Mouse (Mus musculus) frontal cortex, postnatal 25 days (tissue): ENCODE measurements around the gene S100pbp.
"Not testable (repeated sequence)": the region's sequence is repeated elsewhere in the genome, so short reads cannot be mapped to it uniquely, and the experiment has no call there.

Experiments used
- DNase-seq, 2 experiments: peaks; one replicate each; pipeline ENCODE4 v3.0.0; 2022; ENCODE audit warnings: low spot score in 2 of 2

The S100pbp gene

GRCm38 (mm10) chr4:129221097-129222010 is 31.8 kb upstream of the S100pbp start:
- DNase-seq: no peak

DNA sequence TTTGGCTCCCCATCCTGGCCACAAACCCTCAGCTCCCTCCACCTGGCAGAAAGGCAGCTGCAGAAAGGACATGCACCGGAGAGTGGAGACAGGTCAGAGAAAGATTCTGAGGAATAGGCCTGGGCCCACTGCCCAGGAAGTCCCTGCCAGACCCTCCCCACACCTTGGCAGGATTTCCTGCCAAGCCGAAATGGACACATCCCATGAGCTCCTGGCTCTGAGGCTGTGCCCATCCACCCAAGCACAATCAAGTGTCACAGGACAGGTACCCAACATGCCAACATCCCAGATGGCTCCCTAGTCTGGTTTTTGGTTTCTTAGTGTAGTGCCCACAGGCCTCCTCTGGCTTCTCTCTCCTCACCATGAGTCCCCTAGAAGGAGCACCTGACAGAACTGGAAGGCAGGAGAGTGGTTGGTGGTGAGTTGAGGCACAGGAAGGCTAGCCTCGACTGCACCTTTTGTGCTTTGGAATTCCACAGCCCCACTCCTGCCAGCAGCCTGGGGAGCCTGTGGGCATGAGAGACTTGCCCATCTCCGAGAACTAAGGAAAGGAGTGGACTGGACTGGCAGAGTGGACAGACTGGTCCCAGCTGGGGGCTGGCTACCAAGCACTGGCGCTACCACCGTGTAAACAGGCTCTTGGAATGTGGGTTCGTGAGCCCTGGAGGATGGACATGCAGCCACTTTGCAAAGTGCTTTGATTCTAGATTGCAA is 31.0 kb upstream of the S100pbp start:
- DNase-seq: no peak

- no peak for DNase-seq
Observed at GRCm38 (mm10) chr4:129219198-129219597, 29.7 kb upstream of the S100pbp start.

DNA sequence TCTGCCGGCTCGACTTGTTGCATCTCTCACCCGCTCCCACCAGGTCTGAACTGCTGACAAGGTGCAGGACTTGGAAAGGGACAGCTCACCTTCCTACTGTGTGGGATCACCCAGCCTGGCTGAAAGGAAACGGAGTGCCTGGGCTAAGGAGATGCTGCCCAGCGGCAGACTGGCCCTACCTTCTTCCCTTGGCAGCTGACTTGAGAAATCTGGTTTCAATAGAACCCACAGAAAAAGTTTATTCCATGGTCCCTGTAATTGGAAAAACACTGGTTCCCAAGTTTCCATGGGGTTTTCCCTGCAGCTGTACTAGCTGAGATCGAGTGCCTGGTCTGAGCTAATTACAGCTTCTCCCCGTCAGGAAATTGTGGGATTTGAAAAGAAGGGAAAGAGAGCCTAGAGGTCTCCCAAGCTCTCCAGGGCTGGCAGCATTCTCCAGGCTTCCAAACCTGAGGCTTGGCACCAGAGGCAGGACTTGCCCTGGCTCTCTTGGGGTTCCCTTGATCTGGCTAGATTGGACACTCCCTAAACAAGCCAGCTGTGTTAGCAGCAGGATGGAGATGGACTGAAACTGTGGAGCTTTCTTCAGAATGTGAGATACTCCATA is 29.1 kb upstream of the S100pbp start:
- DNase-seq: no peak

DNA sequence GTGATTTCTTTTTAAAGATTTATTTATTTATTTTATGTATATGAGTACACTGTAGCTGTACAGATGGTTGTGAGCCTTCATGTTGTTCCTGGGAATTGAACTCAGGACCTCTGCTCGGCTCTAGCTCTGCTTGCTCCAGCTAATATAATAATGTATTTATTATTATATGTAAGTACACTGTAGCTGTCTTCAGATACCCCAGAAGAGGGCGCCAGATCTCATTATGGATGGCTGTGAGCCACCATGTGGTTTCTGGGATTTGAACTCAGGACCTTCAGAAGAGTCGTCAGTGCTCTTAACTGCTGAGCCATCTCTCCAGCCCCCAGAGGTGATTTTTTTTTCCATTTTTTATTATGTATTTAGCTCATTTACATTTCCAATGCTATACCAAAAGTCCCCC is 23.0 kb upstream of the S100pbp start:
- not testable (repeated sequence) for DNase-seq

DNA sequence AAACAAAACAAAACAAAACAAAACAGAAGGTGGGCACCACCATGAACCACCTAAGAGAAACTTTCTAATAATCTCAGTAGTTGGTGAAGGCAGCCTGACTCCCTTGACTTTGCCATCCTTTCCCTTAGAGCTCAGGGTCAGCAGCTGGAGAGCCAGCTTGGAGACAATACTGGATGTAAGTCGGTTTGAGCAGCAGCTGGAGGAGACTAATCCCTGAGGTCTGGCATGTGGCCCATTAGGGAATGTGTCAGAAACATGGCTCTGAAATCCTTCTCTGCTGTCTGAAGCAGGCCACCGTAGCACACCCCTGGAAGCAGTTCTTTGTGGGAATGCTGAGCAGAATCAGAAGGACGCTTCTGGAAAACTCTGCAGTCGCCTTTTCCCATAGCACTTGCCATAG is 21.9 kb upstream of the S100pbp start:
- DNase-seq: no peak

- no peak for DNase-seq
Observed at GRCm38 (mm10) chr4:129209504-129209903, 20.0 kb upstream of the S100pbp start.

DNA sequence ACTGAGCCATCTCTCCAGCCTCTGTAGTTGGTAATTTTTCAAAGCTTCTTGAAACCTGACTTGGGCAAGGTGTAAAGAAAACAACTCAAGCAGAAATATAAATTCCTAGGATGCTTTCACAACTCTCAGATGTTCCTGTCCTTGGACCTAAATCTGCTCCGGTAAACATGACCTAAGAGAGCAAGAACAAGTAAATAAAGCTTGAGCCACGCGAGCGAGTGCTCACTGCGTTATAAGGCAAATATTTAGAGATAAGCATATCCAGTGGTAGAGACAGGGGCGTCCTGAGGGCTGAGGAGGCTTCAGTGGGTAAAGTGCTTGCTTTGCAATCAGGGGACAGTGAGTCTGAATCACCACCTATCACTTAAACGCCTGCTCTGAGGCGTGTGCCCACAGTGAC is 17.3 kb upstream of the S100pbp start:
- DNase-seq: no peak

- no peak for DNase-seq
Observed at GRCm38 (mm10) chr4:129204655-129205054, 15.1 kb upstream of the S100pbp start.

GRCm38 (mm10) chr4:129197514-129197913 is 8.0 kb upstream of the S100pbp start:
- DNase-seq: no peak

DNA sequence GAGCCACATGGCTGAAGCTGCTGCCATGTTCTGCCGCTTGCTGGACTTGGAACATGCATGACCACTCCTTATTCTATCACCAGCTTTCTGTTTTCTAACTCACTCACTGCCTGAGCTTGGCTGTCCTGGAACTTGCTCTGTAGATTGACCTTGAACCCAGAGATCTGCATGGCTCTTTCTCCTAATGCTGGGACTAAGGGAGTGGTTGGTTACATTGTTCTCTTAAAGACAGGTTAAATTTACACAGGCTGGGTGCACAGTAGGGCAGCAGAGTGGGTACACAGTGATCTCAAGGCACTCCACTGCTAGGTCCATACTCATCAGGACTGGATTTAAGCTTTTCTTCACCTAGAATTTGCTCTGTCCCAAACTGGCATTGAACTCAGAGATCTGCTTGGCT is 4.8 kb upstream of the S100pbp start:
- no peak for DNase-seq

- DNase-seq: no peak
Observed at GRCm38 (mm10) chr4:129191691-129192090, 2.2 kb upstream of the S100pbp start.

GRCm38 (mm10) chr4:129190538-129190937 is 1.0 kb upstream of the S100pbp start:
- DNase-seq: no peak

- DNase-seq: peak in 1 of 2 experiments; percentile 35
Observed at GRCm38 (mm10) chr4:129188803-129189541, 555 bp downstream of the S100pbp start.

DNA sequence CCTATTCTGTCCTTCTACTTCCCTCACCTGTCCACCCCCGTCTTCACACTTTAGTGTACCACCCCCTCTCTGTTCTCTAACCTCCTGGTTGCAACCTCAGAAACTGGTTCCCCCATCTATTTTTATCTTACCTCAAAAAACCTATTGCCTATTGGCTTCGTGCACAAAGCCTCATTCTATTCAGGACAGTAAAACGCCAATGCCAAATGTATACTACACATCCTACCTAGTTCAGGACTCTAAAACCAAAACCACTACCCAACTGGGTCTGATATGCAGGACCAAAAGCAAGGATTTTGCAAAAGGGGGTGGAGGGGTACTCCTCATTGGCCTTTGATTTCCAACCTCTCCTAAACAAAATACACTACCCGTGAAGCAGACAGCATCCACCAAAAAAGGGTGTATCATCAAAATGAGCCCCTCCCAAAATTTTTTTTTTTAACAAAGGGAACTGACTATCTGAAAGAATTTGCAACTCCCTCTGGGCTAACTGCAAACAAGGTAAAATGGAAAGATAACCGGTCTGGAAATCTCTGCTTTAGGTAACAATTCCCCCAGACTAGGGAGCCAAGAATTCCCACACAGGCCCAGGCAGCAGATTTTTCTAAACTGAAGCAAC is 1.4 kb downstream of the S100pbp start:
- DNase-seq: no peak

GRCm38 (mm10) chr4:129179560-129179959 is 10.0 kb downstream of the S100pbp start:
- no peak for DNase-seq

- DNase-seq: no peak
Observed at GRCm38 (mm10) chr4:129172529-129172928, 17.0 kb downstream of the S100pbp start.

- no peak for DNase-seq
Observed at GRCm38 (mm10) chr4:129161581-129162255, 27.8 kb downstream of the S100pbp start.

DNA sequence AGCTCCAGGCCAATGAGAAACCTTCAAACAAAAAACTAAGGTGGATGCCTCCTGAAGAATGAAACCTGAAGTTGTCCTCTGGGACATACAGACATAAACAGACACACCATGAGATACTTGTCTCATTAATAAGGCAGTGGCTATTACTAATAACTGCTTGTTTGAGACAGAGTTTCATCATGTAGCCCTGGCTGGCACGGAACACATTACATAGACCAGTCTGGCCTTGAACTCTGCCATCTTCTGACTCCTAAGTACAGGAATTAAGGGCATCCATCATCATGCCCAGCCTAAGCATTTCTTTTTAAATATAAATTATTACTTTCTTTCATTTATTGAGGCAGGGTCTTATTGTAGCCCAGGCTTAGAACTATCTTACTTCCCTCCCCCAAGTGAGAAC is 28.5 kb downstream of the S100pbp start:
- no peak for DNase-seq

- DNase-seq: no peak
Observed at GRCm38 (mm10) chr4:129158549-129158948, 31.0 kb downstream of the S100pbp start.

DNA sequence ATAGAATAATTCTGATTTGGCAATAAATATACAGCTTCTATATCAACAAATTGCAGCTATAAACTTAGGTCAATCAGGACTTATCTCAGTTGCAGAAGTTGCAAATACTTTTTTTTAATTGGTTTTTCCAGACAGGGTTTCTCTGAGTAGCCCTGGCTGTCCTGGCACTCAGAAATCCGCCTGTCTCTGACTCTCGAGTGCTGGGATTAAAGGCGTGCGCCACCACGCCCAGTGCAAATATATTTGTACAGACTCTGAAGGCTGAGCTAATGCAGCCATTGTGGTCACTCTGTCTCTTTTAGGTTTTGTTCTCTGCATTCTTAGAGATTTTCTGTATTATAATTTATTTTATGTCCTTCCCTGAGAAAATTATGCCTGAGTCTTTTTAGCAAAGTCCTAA is 32.0 kb downstream of the S100pbp start:
- no peak for DNase-seq
